Mouse (Mus musculus): Measurements from ENCODE around the gene Lsm3.

- TF ChIP-seq CTCF (IDR thresholded peaks at IDR 0.05; ENCODE audit: control insufficient read depth, insufficient read depth, insufficient read length) (no peak), MYOD1 (IDR thresholded peaks at IDR 0.05; ENCODE audit: control insufficient read depth, insufficient read length, low read depth) (no peak)
Observed at GRCm38 (mm10) chr6:91508041-91508440, 7.7 kb upstream of the Lsm3 start.
